Mouse (Mus musculus): Measurements from ENCODE around the gene Gas8. TPM values are rescaled to one million over a fixed set of nuclear protein-coding genes. Genes with fewer than 3 reads are reported as not detected.
"Not testable (repeated sequence)": the region's sequence is repeated elsewhere in the genome, so short reads cannot be mapped to it uniquely, and the experiment has no call there.

The Gas8 gene
- total RNA-seq, 2 experiments from 2014 or later, result 1.7 to 7.0 TPM

GRCm38 (mm10) chr8:123514781-123515539 lies 3.7 kb upstream of the Gas8 start, which contains the start of gene Dbndd1:
Gene Dbndd1 (minus strand): TSS chr8:123515463.
- ATAC-seq (ENCODE audit: poor library complexity, severe bottlenecking), result no peak

DNA sequence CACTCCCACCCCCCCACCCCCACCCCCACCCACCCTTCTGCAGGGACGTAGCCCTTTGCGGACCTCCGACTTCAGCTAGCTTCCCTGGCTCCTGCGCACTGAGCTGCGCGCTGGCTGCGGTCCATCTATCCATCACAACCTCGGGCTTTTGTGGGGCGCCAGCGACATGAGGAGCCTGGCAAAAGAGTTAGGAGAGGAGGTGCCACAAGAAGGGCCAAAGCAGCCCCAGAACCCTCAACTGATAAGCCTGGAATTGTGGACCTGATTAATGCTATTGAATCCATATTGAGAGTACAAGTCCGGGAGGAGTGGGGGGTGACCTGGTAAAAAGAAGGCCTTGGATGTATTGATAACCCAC lies 3.1 kb upstream of the Gas8 start:
- ATAC-seq (ENCODE audit: poor library complexity, severe bottlenecking), result no peak

GRCm38 (mm10) chr8:123516596-123516995 lies 2.0 kb upstream of the Gas8 start:
- ATAC-seq (ENCODE audit: poor library complexity, severe bottlenecking), result no peak

GRCm38 (mm10) chr8:123518172-123518571 lies 462 bp upstream of the Gas8 start:
- no peak for ATAC-seq (ENCODE audit: poor library complexity, severe bottlenecking)

DNA sequence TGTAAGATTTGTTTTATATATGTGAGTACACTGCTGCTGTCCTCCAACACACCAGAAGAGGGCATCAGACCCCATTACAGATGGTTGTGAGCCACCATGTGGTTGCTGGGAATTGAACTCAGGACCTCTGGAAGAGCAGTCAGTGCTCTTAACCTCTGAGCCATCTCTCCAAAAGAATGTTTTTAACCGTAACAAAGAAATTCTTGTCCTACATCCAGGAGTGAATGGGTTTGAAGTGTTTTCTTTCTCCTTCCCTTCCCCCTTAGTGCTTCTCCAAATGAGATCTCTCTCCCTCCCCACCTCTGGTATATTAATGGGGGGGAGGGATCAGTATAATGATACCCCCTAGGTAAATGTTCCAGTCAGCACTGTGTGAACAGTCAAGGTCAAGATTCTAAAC lies 1.4 kb downstream of the Gas8 start:
- not testable (repeated sequence) for ATAC-seq (ENCODE audit: poor library complexity, severe bottlenecking)

DNA sequence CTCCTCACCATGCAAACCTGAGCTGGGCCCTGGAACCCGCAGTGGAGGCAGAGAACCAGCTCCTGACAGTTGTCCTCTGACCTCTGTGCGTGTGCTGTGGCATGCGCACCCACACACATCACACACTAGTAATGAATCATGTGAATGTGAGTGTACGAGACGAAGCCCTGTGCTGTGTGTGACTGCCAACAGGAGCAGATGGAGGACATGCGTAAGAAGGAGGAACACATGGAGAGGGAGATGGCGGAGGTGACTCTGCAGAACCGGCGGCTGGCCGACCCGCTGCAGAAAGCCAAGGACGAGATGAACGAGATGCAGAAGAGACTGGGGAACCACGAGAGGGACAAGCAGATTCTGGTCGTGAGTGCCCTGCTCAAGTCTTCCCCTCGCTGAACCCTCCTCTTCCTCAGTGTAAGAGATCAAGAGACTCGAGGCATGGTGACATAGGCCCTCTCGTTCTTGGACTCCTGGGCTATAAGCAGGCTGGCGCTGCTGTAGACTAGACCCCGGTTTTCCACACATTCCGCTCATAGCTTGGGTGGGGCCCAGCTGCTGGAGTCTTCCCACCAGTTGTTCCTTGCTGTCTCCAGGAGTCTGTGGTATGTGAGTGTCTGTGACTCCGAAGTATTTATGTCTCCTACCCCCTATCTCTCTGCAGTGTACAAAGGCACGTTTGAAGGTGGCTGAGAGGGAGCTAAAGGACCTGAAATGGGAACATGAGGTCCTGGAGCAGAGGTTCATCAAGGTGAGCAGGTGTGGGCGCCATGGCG lies 9.3 kb downstream of the Gas8 start:
- no peak for ATAC-seq (ENCODE audit: poor library complexity, severe bottlenecking)

DNA sequence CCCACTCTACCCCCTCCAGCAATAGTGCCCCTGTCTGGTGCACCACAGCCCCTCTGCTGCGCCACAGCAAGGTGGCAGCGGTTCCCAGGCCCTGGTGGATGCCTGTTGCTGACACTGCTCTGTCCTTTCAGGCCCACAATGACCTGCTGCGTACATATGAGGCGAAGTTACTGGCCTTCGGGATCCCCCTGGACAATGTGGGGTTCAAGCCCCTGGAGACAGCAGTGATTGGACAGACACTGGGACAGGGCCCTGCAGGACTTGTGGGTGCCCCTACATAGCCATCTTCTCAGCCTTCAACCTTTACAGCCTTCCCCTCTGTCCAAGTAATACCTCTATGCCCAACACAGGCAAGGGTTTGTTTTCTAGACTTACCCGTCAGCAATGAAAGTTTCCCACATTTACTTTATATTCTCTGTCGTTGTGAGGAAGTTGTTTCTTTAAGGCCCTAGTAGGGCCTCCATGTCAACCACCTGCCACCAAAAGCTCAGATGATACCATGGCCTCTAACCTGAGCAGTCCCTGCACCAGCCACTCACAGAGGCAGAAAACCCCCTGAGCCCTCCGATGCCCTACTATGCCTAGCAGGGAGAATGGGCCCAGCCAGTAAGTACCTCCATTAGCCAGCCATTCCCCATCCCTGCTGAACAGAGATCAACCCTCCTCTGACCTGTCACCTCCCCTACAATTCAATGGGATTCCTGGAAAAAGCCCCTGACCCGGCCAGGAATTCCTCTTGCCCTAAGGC lies 17.8 kb downstream of the Gas8 start:
- no peak for ATAC-seq (ENCODE audit: poor library complexity, severe bottlenecking)

DNA sequence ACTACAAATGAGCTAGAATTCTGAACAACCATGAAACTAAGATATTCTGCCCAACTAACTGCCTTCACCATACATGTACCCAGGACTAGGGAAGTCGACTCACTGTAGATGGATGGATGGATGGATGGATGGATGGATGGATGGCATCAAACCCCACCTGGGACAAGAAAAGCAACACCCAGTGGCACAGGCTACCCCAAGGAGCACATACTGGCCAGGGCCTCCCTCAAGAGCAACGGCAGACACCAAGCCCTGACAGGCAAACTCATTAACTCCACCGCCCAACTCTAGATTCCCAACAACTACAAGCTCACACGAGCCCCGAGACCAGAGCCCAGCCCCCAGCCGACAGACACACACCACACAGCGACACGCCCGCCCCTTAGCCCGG lies 18.4 kb downstream of the Gas8 start:
- ATAC-seq (ENCODE audit: poor library complexity, severe bottlenecking), result no peak

- not testable (repeated sequence) for ATAC-seq (ENCODE audit: poor library complexity, severe bottlenecking)
These were observed 19.0 kb downstream of the Gas8 start for GRCm38 (mm10) chr8:123537641-123538040.

DNA sequence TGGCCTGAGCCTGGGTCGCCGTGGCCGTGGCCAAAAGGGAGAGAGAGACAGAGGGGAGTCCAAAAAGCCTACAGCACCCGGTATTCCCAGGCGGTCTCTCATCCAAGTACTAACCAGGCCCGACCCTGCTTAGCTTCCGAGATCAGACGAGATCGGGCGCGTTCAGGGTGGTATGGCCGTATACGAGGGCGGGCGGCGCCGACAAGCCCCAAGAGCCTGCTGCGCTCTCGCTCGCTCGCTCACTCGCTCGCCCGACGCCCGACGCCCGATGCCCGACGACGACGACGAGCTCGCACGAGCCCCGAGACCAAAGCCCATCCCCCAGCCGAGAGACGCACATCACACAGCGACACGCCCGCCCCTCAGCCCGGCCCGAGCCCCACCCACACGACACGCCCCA lies 45.6 kb downstream of the Gas8 start:
- ATAC-seq (ENCODE audit: poor library complexity, severe bottlenecking), result not testable (repeated sequence)

- not testable (repeated sequence) for ATAC-seq (ENCODE audit: poor library complexity, severe bottlenecking)
These were observed 56.8 kb downstream of the Gas8 start for GRCm38 (mm10) chr8:123575386-123575785.

Other genes starting within 250 kb of the Gas8 start
- gene Fanca, start 200.3 kb upstream of the Gas8 start, total RNA-seq (2015), result 29.5 and 36.3 TPM in 2 replicates
- 37.9 and 50.2 TPM in 2 replicates for gene Fanca, start 200.3 kb upstream of the Gas8 start, total RNA-seq (2017)
- 0.07 TPM in 1 of 2 replicates, not detected in the other for gene Spire2, start 186.1 kb upstream of the Gas8 start, total RNA-seq (2015)
- gene Spire2, start 186.1 kb upstream of the Gas8 start, total RNA-seq (2017), result not detected in 2 replicates
- gene Tcf25, start 145.1 kb upstream of the Gas8 start, total RNA-seq (2015), result 68.3 and 86.8 TPM in 2 replicates
- gene Tcf25, start 145.1 kb upstream of the Gas8 start, total RNA-seq (2017), result 187 and 329 TPM in 2 replicates
- not detected in 2 replicates for gene Mc1r, start 111.7 kb upstream of the Gas8 start, total RNA-seq (2015)
- gene Mc1r, start 111.7 kb upstream of the Gas8 start, total RNA-seq (2017), result not detected in 2 replicates
- 0.89 and 1.0 TPM in 2 replicates for gene Tubb3, start 107.4 kb upstream of the Gas8 start, total RNA-seq (2015)
- 0.37 and 1.2 TPM in 2 replicates for gene Tubb3, start 107.4 kb upstream of the Gas8 start, total RNA-seq (2017)
- 15.2 and 19.6 TPM in 2 replicates for gene Def8, start 95.3 kb upstream of the Gas8 start, total RNA-seq (2015)
- gene Def8, start 95.3 kb upstream of the Gas8 start, total RNA-seq (2017), result 24.9 and 27.3 TPM in 2 replicates
- gene Afg3l1, start 40.9 kb upstream of the Gas8 start, total RNA-seq (2015), result 10.4 and 11.7 TPM in 2 replicates
- 12.2 and 13.3 TPM in 2 replicates for gene Afg3l1, start 40.9 kb upstream of the Gas8 start, total RNA-seq (2017)
- not detected in 2 replicates for gene Dbndd1, start 3.4 kb upstream of the Gas8 start, total RNA-seq (2015)
- 0.07 TPM in 1 of 2 replicates, not detected in the other for gene Dbndd1, start 3.4 kb upstream of the Gas8 start, total RNA-seq (2017)
- gene Rhou, start 135.1 kb downstream of the Gas8 start, total RNA-seq (2015), result 24.1 and 26.5 TPM in 2 replicates
- 15.0 and 18.6 TPM in 2 replicates for gene Rhou, start 135.1 kb downstream of the Gas8 start, total RNA-seq (2017)